Mouse (Mus musculus): ENCODE measurements around the gene Gm5447. TPM values are rescaled to one million over a fixed set of nuclear protein-coding genes. Genes with fewer than 3 reads are reported as not detected.

Gene Gm5447
- polyA plus RNA-seq, 1 experiment = 0.02 TPM

- H3K4me3 ChIP-seq (ENCODE audit: insufficient read depth, poor library complexity, severe bottlenecking) = no peak overlapping the region
- peaks cover 5% of the 10 kb centered on the region for H3K79me2 ChIP-seq (ENCODE audit: control insufficient read depth, insufficient read depth)
- no peaks in the 10 kb centered on the region for H3K27me3 ChIP-seq (ENCODE audit: control insufficient read depth, insufficient read depth, insufficient read length)
- H3ac ChIP-seq (ENCODE audit: control insufficient read depth, insufficient read length, low read depth) = no peak overlapping the region
- no peak for TF ChIP-seq MYOD1 (IDR thresholded peaks at IDR 0.05; ENCODE audit: control insufficient read depth, insufficient read length, low read depth)
- TF ChIP-seq FOSL1 (IDR thresholded peaks at IDR 0.05; ENCODE audit: insufficient read depth, low read length, poor library complexity, severe bottlenecking) = no peak
- no peak for TF ChIP-seq CTCF (IDR thresholded peaks at IDR 0.05; ENCODE audit: control insufficient read depth, insufficient read depth, insufficient read length)
- no peak for TF ChIP-seq CEBPB (IDR thresholded peaks at IDR 0.05; ENCODE audit: low read depth)
- TF ChIP-seq MYOG (IDR thresholded peaks at IDR 0.05; ENCODE audit: control insufficient read depth, extremely low read depth, insufficient read length) = no peak
- no peak for TF ChIP-seq USF1 (IDR thresholded peaks at IDR 0.05; ENCODE audit: low read depth)
- TF ChIP-seq MAX (IDR thresholded peaks at IDR 0.05) = no peak
- H3K79me3 ChIP-seq (ENCODE audit: low read depth) = no peaks in the 10 kb centered on the region
- H3K36me3 ChIP-seq (ENCODE audit: control insufficient read depth, insufficient read depth) = peaks cover 4% of the 10 kb centered on the region
Observed at GRCm38 (mm10) chr13:30945788-30946187, 28.2 kb upstream of the Gm5447 start.

GRCm38 (mm10) chr13:30947129-30947528, 26.9 kb upstream of the Gm5447 start:
- Histone ChIP-seq H3K36me3 (ENCODE audit: control insufficient read depth, insufficient read depth) (peaks cover 4% of the 10 kb centered on the region), H3K79me2 (ENCODE audit: control insufficient read depth, insufficient read depth) (peaks cover 5% of the 10 kb centered on the region), H3K79me3 (ENCODE audit: low read depth) (peaks cover 4% of the 10 kb centered on the region), H3K4me3 (ENCODE audit: insufficient read depth, poor library complexity, severe bottlenecking) (no peak overlapping the region), H3ac (ENCODE audit: control insufficient read depth, insufficient read length, low read depth) (no peak overlapping the region), H3K27me3 (ENCODE audit: control insufficient read depth, insufficient read depth, insufficient read length) (no peaks in the 10 kb centered on the region)
- TF ChIP-seq FOSL1 (IDR thresholded peaks at IDR 0.05; ENCODE audit: insufficient read depth, low read length, poor library complexity, severe bottlenecking) = no peak
- no peak for TF ChIP-seq CTCF (IDR thresholded peaks at IDR 0.05; ENCODE audit: control insufficient read depth, insufficient read depth, insufficient read length)
- no peak for TF ChIP-seq CEBPB (IDR thresholded peaks at IDR 0.05; ENCODE audit: low read depth)
- no peak for TF ChIP-seq MAX (IDR thresholded peaks at IDR 0.05)
- TF ChIP-seq MYOG (IDR thresholded peaks at IDR 0.05; ENCODE audit: control insufficient read depth, extremely low read depth, insufficient read length) = no peak
- no peak for TF ChIP-seq USF1 (IDR thresholded peaks at IDR 0.05; ENCODE audit: low read depth)
- no peak for TF ChIP-seq MYOD1 (IDR thresholded peaks at IDR 0.05; ENCODE audit: control insufficient read depth, insufficient read length, low read depth)

- TF ChIP-seq MYOD1 (IDR thresholded peaks at IDR 0.05; ENCODE audit: control insufficient read depth, insufficient read length, low read depth) = no peak
- TF ChIP-seq MAX (IDR thresholded peaks at IDR 0.05) = no peak
- no peak for TF ChIP-seq MYOG (IDR thresholded peaks at IDR 0.05; ENCODE audit: control insufficient read depth, extremely low read depth, insufficient read length)
- TF ChIP-seq CEBPB (IDR thresholded peaks at IDR 0.05; ENCODE audit: low read depth) = no peak
- TF ChIP-seq CTCF (IDR thresholded peaks at IDR 0.05; ENCODE audit: control insufficient read depth, insufficient read depth, insufficient read length) = no peak
- no peak for TF ChIP-seq USF1 (IDR thresholded peaks at IDR 0.05; ENCODE audit: low read depth)
- TF ChIP-seq FOSL1 (IDR thresholded peaks at IDR 0.05; ENCODE audit: insufficient read depth, low read length, poor library complexity, severe bottlenecking) = no peak
- peaks cover 4% of the 10 kb centered on the region for H3K36me3 ChIP-seq (ENCODE audit: control insufficient read depth, insufficient read depth)
- no peaks in the 10 kb centered on the region for H3K27me3 ChIP-seq (ENCODE audit: control insufficient read depth, insufficient read depth, insufficient read length)
- peaks cover 5% of the 10 kb centered on the region for H3K79me2 ChIP-seq (ENCODE audit: control insufficient read depth, insufficient read depth)
- no peak within 1 kb of the TSS for H3ac ChIP-seq (ENCODE audit: control insufficient read depth, insufficient read length, low read depth)
- peaks cover 4% of the 10 kb centered on the region for H3K79me3 ChIP-seq (ENCODE audit: low read depth)
- no peak within 1 kb of the TSS for H3K4me3 ChIP-seq (ENCODE audit: insufficient read depth, poor library complexity, severe bottlenecking)
Observed at GRCm38 (mm10) chr13:30947540-30947939, 26.5 kb upstream of the Gm5447 start, which contains the start of gene Hus1b. Hus1b (minus strand) TSS chr13:30947759.

- no peaks in the 10 kb centered on the region for H3K27me3 ChIP-seq (ENCODE audit: control insufficient read depth, insufficient read depth, insufficient read length)
- peaks cover 5% of the 10 kb centered on the region for H3K79me3 ChIP-seq (ENCODE audit: low read depth)
- peaks cover 4% of the 10 kb centered on the region for H3K36me3 ChIP-seq (ENCODE audit: control insufficient read depth, insufficient read depth)
- TF ChIP-seq CEBPB (IDR thresholded peaks at IDR 0.05; ENCODE audit: low read depth) = no peak
- TF ChIP-seq MYOG (IDR thresholded peaks at IDR 0.05; ENCODE audit: control insufficient read depth, extremely low read depth, insufficient read length) = no peak
- TF ChIP-seq CTCF (IDR thresholded peaks at IDR 0.05; ENCODE audit: control insufficient read depth, insufficient read depth, insufficient read length) = no peak
- TF ChIP-seq FOSL1 (IDR thresholded peaks at IDR 0.05; ENCODE audit: insufficient read depth, low read length, poor library complexity, severe bottlenecking) = no peak
- TF ChIP-seq MAX (IDR thresholded peaks at IDR 0.05) = no peak
- TF ChIP-seq USF1 (IDR thresholded peaks at IDR 0.05; ENCODE audit: low read depth) = no peak
- no peak for TF ChIP-seq MYOD1 (IDR thresholded peaks at IDR 0.05; ENCODE audit: control insufficient read depth, insufficient read length, low read depth)
- no peak overlapping the region for H3ac ChIP-seq (ENCODE audit: control insufficient read depth, insufficient read length, low read depth)
- no peak overlapping the region for H3K4me3 ChIP-seq (ENCODE audit: insufficient read depth, poor library complexity, severe bottlenecking)
- H3K79me2 ChIP-seq (ENCODE audit: control insufficient read depth, insufficient read depth) = peaks cover 5% of the 10 kb centered on the region
Observed at GRCm38 (mm10) chr13:30949181-30949580, 24.8 kb upstream of the Gm5447 start.

- TF ChIP-seq MYOG (IDR thresholded peaks at IDR 0.05; ENCODE audit: control insufficient read depth, extremely low read depth, insufficient read length) (no peak), FOSL1 (IDR thresholded peaks at IDR 0.05; ENCODE audit: insufficient read depth, low read length, poor library complexity, severe bottlenecking) (no peak), USF1 (IDR thresholded peaks at IDR 0.05; ENCODE audit: low read depth) (no peak), MAX (IDR thresholded peaks at IDR 0.05) (no peak), CEBPB (IDR thresholded peaks at IDR 0.05; ENCODE audit: low read depth) (no peak), MYOD1 (IDR thresholded peaks at IDR 0.05; ENCODE audit: control insufficient read depth, insufficient read length, low read depth) (no peak), CTCF (IDR thresholded peaks at IDR 0.05; ENCODE audit: control insufficient read depth, insufficient read depth, insufficient read length) (no peak)
- Histone ChIP-seq H3K36me3 (ENCODE audit: control insufficient read depth, insufficient read depth) (peaks cover 4% of the 10 kb centered on the region), H3K27me3 (ENCODE audit: control insufficient read depth, insufficient read depth, insufficient read length) (no peaks in the 10 kb centered on the region), H3K79me3 (ENCODE audit: low read depth) (peaks cover 5% of the 10 kb centered on the region), H3K79me2 (ENCODE audit: control insufficient read depth, insufficient read depth) (peaks cover 10% of the 10 kb centered on the region), H3ac (ENCODE audit: control insufficient read depth, insufficient read length, low read depth) (no peak overlapping the region), H3K4me3 (ENCODE audit: insufficient read depth, poor library complexity, severe bottlenecking) (no peak overlapping the region)
Observed at GRCm38 (mm10) chr13:30952044-30952443, 22.0 kb upstream of the Gm5447 start.

Measured in C2C12 (cell line).